Comparison of ENCODE assay signal across 8 mouse cellular contexts in genomic region chr13:21787760-21788593, GRCm38 (mm10). TPM values are rescaled to one million over a fixed set of nuclear protein-coding genes. Genes with fewer than 3 reads are reported as not detected.
DNase-seq lines count a peak whose midpoint lies in the region; ATAC-seq and TF ChIP-seq lines count a peak whose summit lies in the region.

No protein-coding gene starts in this region.

- TF ChIP-seq POLR2A in lung, adult 2 months (IDR thresholded peaks at IDR 0.05; ENCODE audit: borderline replicate concordance, extremely low read depth, low read depth, low read length), result no peak

- TF ChIP-seq EP300 in lung, postnatal 0 days (IDR thresholded peaks at IDR 0.05), result no peak

- peak; percentile 27 for DNase-seq in lung, postnatal 0 days (ENCODE audit: low spot score)
- no peak for DNase-seq in lung, postnatal 36 days
- DNase-seq in c-Kit-positive CD71-positive TER-119-positive erythroid progenitor cells, embryonic 14.5 days (ENCODE audit: low spot score), result peak; percentile 60
- DNase-seq in retina, embryonic 14.5 days (ENCODE audit: low spot score), result peak; percentile 46
- DNase-seq in urinary bladder, adult 2 months (ENCODE audit: low spot score), result no peak
- no peak for DNase-seq in lung, adult 2 months

- 27% methylated on average over 13 of the region's 21 CpGs for WGBS in lung, postnatal 0 days
- WGBS in intestine, embryonic 15.5 days, result 26% methylated on average over 15 of the region's 21 CpGs
- 31% methylated on average over 17 of the region's 21 CpGs for WGBS in lung, adult 2 months

- peak overlapping the region; percentile 47; the same call in 1 of the 2 replicates for H3K4me2 ChIP-seq in lung, postnatal 0 days (replicated peaks; ENCODE audit: low read depth, low read length)
- peak overlapping the region; percentile 60 for H3K4me2 ChIP-seq in intestine, embryonic 15.5 days (replicated peaks)

- no peaks in the 10 kb centered on the region for H3K9me3 ChIP-seq in lung, postnatal 0 days (ENCODE audit: low read length)
- H3K9me3 ChIP-seq in intestine, embryonic 15.5 days, result no peaks in the 10 kb centered on the region

- H3K4me1 ChIP-seq in lung, postnatal 0 days (ENCODE audit: insufficient read depth, low read depth, low read length), result no peaks in the 10 kb centered on the region
- peaks cover 19% of the 10 kb centered on the region for H3K4me1 ChIP-seq in intestine, embryonic 15.5 days (replicated peaks)
- H3K4me1 ChIP-seq in lung, adult 2 months (ENCODE audit: control insufficient read depth, insufficient read depth, low read length), result no peaks in the 10 kb centered on the region

- H3K9ac ChIP-seq in lung, postnatal 0 days (replicated peaks; ENCODE audit: low read depth), result no peak overlapping the region
- peak overlapping the region; percentile 32; the same call in 1 of the 2 replicates for H3K9ac ChIP-seq in intestine, embryonic 15.5 days

- peak overlapping the region; percentile 33; the same call in 1 of the 2 replicates for H3K4me3 ChIP-seq in lung, postnatal 0 days (ENCODE audit: low read depth, low read length)
- H3K4me3 ChIP-seq in intestine, embryonic 15.5 days (replicated peaks), result no peak overlapping the region
- H3K4me3 ChIP-seq in lung, adult 2 months (replicated peaks; ENCODE audit: extremely low read depth, low read depth, low read length), result no peak overlapping the region

- H3K36me3 ChIP-seq in lung, postnatal 0 days (ENCODE audit: insufficient read depth, low read length), result no peaks in the 10 kb centered on the region
- no peaks in the 10 kb centered on the region for H3K36me3 ChIP-seq in intestine, embryonic 15.5 days

- no peak for TF ChIP-seq CTCF in lung, postnatal 0 days (IDR thresholded peaks at IDR 0.05)
- TF ChIP-seq CTCF in lung, adult 2 months (IDR thresholded peaks at IDR 0.05; ENCODE audit: insufficient read depth, low read length), result no peak

- ATAC-seq in lung, postnatal 0 days, result peak; percentile 24
- ATAC-seq in intestine, embryonic 15.5 days, result peak; percentile 7; the same call in 1 of the 2 replicates
- ATAC-seq in activated CD4-positive, CD25-positive, alpha-beta regulatory T cell, adult 4 months, result no peak

- no peaks in the 10 kb centered on the region for H3K27me3 ChIP-seq in lung, postnatal 0 days (replicated peaks; ENCODE audit: insufficient read depth, low read length)
- H3K27me3 ChIP-seq in intestine, embryonic 15.5 days (replicated peaks), result no peaks in the 10 kb centered on the region

- no peak overlapping the region for H3K27ac ChIP-seq in lung, postnatal 0 days (ENCODE audit: low read length)
- peak overlapping the region; percentile 56; the same call in 1 of the 2 replicates for H3K27ac ChIP-seq in intestine, embryonic 15.5 days

RNA-seq across cellular contexts. Expression of gene Hist1h2bp, which starts 0.7 kb away (rescaled TPM):
- 0.61 and 0.95 TPM in 2 replicates for polyA plus RNA-seq in lung, postnatal 0 days (2015; fragmentation: Nextera tagmentation; extraction: Ambion mirVana)
- 2.0 TPM in 2 replicates for polyA plus RNA-seq in intestine, embryonic 15.5 days (2015; fragmentation: Nextera tagmentation; extraction: Ambion mirVana)
- not detected for polyA plus RNA-seq in activated CD4-positive, CD25-positive, alpha-beta regulatory T cell, adult 4 months (2017; shearing (Covaris generic))
- polyA plus RNA-seq in urinary bladder, adult 2 months (2012; rRNA removed), result 0.16 TPM in 1 of 2 replicates, not detected in the other
- not detected in 2 replicates for polyA plus RNA-seq in lung, adult 2 months (2012; rRNA removed)

RNA-seq across cellular contexts. Expression of gene Hist1h2an, which starts 1.0 kb away (rescaled TPM):
- 1.3 TPM in 1 of 2 replicates, not detected in the other for polyA plus RNA-seq in lung, postnatal 0 days (2015; fragmentation: Nextera tagmentation; extraction: Ambion mirVana)
- polyA plus RNA-seq in intestine, embryonic 15.5 days (2015; fragmentation: Nextera tagmentation; extraction: Ambion mirVana), result 2.4 and 4.7 TPM in 2 replicates
- 10 to 100 TPM in 1 of 2 experiments, 1 to 10 TPM in 1; 2.0 to 11.5 TPM for polyA plus RNA-seq in activated CD4-positive, CD25-positive, alpha-beta regulatory T cell, adult 4 months (2017; shearing (Covaris generic))
- not detected in 2 replicates for polyA plus RNA-seq in urinary bladder, adult 2 months (2012; rRNA removed)
- polyA plus RNA-seq in lung, adult 2 months (2012; rRNA removed), result 1.1 and 1.4 TPM in 2 replicates

RNA-seq across cellular contexts. Expression of gene Hist1h3i, which starts 4.8 kb away (rescaled TPM):
- polyA plus RNA-seq in lung, postnatal 0 days (2015; fragmentation: Nextera tagmentation; extraction: Ambion mirVana), result 14.5 and 16.9 TPM in 2 replicates
- 89.5 and 101 TPM in 2 replicates for polyA plus RNA-seq in intestine, embryonic 15.5 days (2015; fragmentation: Nextera tagmentation; extraction: Ambion mirVana)
- 1 to 10 TPM in 1 of 2 experiments, not detected in 1; 3.8 TPM for polyA plus RNA-seq in activated CD4-positive, CD25-positive, alpha-beta regulatory T cell, adult 4 months (2017; shearing (Covaris generic))
- 0.65 and 0.96 TPM in 2 replicates for polyA plus RNA-seq in urinary bladder, adult 2 months (2012; rRNA removed)
- 3.3 and 8.0 TPM in 2 replicates for polyA plus RNA-seq in lung, adult 2 months (2012; rRNA removed)

RNA-seq across cellular contexts. Expression of gene Hist1h1b, which starts 7.6 kb away (rescaled TPM):
- 1.4 and 2.4 TPM in 2 replicates for polyA plus RNA-seq in lung, postnatal 0 days (2015; fragmentation: Nextera tagmentation; extraction: Ambion mirVana)
- 19.8 and 25.0 TPM in 2 replicates for polyA plus RNA-seq in intestine, embryonic 15.5 days (2015; fragmentation: Nextera tagmentation; extraction: Ambion mirVana)
- 10 to 100 TPM; 28.3 to 35.3 TPM for polyA plus RNA-seq in activated CD4-positive, CD25-positive, alpha-beta regulatory T cell, adult 4 months (2017; shearing (Covaris generic))
- 0.39 and 0.44 TPM in 2 replicates for polyA plus RNA-seq in urinary bladder, adult 2 months (2012; rRNA removed)
- 0.41 and 0.57 TPM in 2 replicates for polyA plus RNA-seq in lung, adult 2 months (2012; rRNA removed)

RNA-seq across cellular contexts. Expression of gene Hist1h2bq, which starts 22.0 kb away (rescaled TPM):
- polyA plus RNA-seq in lung, postnatal 0 days (2015; fragmentation: Nextera tagmentation; extraction: Ambion mirVana), result 3.0 and 4.5 TPM in 2 replicates
- polyA plus RNA-seq in intestine, embryonic 15.5 days (2015; fragmentation: Nextera tagmentation; extraction: Ambion mirVana), result 14.5 and 16.7 TPM in 2 replicates
- polyA plus RNA-seq in activated CD4-positive, CD25-positive, alpha-beta regulatory T cell, adult 4 months (2017; shearing (Covaris generic)), result 1 to 10 TPM; 4.2 to 9.2 TPM
- 2.7 TPM in 2 replicates for polyA plus RNA-seq in urinary bladder, adult 2 months (2012; rRNA removed)
- 4.7 and 5.0 TPM in 2 replicates for polyA plus RNA-seq in lung, adult 2 months (2012; rRNA removed)

Comparison
In these comparisons a context has a peak if more than half of its experiments do, and no peak if none do; other contexts are left out.
1. DNase-seq: peak in lung, postnatal 0 days (single experiment), c-Kit-positive CD71-positive TER-119-positive erythroid progenitor cells, embryonic 14.5 days (single experiment) and retina, embryonic 14.5 days (single experiment); none in lung, postnatal 36 days (single experiment), urinary bladder, adult 2 months (single experiment) and lung, adult 2 months (single experiment).